Mouse (Mus musculus) MEL (cell line): Measurements from ENCODE around the gene Bbs12. TPM values are rescaled to one million over a fixed set of nuclear protein-coding genes. Genes with fewer than 3 reads are reported as not detected.
A peak's percentile ranks its signal among the peaks of the same experiment; 100 is the strongest.

Experiments
- DNase-seq: peaks from one replicate; pipeline ENCODE4 v3.0.0; 2011; ENCODE audit warnings: low read depth, low spot score
- H3K27ac ChIP-seq: 2 replicates; pipeline ENCODE4 v1.5.1; 2012; ENCODE audit warnings: low read depth, mild to moderate bottlenecking, control low read depth, low read length, moderate library complexity; ENCODE audit not compliant: control insufficient read depth
- H3K27me3 ChIP-seq, 2 experiments: fragments of 150-350 bp in 1 of 2; sonication (generic) in 1 of 2; 2 replicates each; pipeline ENCODE4 v1.6.1; 2012; ENCODE audit warnings: low read length in 2 of 2, mild to moderate bottlenecking in 2 of 2, improper control_type of control experiment in 1 of 2, moderate library complexity in 1 of 2; ENCODE audit not compliant: insufficient read depth in 2 of 2, control insufficient read depth in 1 of 2
- H3K36me3 ChIP-seq, 2 experiments: 2 replicates each; pipeline ENCODE4 v1.6.1; 2012 to 2014; ENCODE audit warnings: low read length in 2 of 2, improper control_type of control experiment in 1 of 2, inconsistent platforms in 1 of 2, mild to moderate bottlenecking in 1 of 2; ENCODE audit not compliant: insufficient read depth in 2 of 2, control insufficient read depth in 1 of 2
- H3K4me1 ChIP-seq, 2 experiments: fragments of 150-350 bp in 1 of 2; sonication (generic) in 1 of 2; 2 replicates each; pipeline ENCODE4 v1.6.1; 2012; ENCODE audit warnings: low read length in 2 of 2, improper control_type of control experiment in 1 of 2, mild to moderate bottlenecking in 1 of 2; ENCODE audit not compliant: insufficient read depth in 2 of 2, control insufficient read depth in 1 of 2
- H3K4me3 ChIP-seq, 2 experiments: fragments of 150-350 bp in 1 of 2; sonication (generic) in 1 of 2; 2 replicates each; pipeline ENCODE4 v1.5.1; 2012; ENCODE audit warnings: low read depth in 2 of 2, low read length in 2 of 2, mild to moderate bottlenecking in 2 of 2, moderate library complexity in 2 of 2, control low read depth in 1 of 2, improper control_type of control experiment in 1 of 2; ENCODE audit not compliant: control insufficient read depth in 1 of 2, insufficient read depth in 1 of 2
- H3K79me2 ChIP-seq: 2 replicates; pipeline ENCODE4 v1.6.1; 2012; ENCODE audit warnings: mild to moderate bottlenecking, low read length, moderate library complexity; ENCODE audit not compliant: control insufficient read depth, poor library complexity, insufficient read depth
- H3K9ac ChIP-seq: 2 replicates; pipeline ENCODE4 v1.6.1; 2012; ENCODE audit warnings: low read depth, mild to moderate bottlenecking, control low read depth, low read length, moderate library complexity; ENCODE audit not compliant: control insufficient read depth, poor library complexity, severe bottlenecking
- H3K9me3 ChIP-seq: fragments of 150-350 bp; sonication (generic); replicated peaks from 2 replicates; pipeline ENCODE4 v1.6.1; 2012; ENCODE audit warnings: mild to moderate bottlenecking, low read length, improper control_type of control experiment, moderate library complexity; ENCODE audit not compliant: insufficient read depth
- CTCF ChIP-seq, 3 experiments: IDR thresholded peaks in 2 of 3; conservative IDR thresholded peaks in 1 of 3; 2 replicates each; pipeline ENCODE4 v1.5.1; 2011 to 2012; ENCODE audit warnings: low read length in 3 of 3, low read depth in 2 of 3, mild to moderate bottlenecking in 2 of 3, improper control_type of control experiment in 1 of 3, inconsistent platforms in 1 of 3, mixed read lengths in 1 of 3, moderate library complexity in 1 of 3; ENCODE audit not compliant: control insufficient read depth in 1 of 3, insufficient read depth in 1 of 3, poor library complexity in 1 of 3, severe bottlenecking in 1 of 3
- ETS1 ChIP-seq: IDR thresholded peaks from 2 replicates; pipeline ENCODE4 v1.6.1; 2012; ENCODE audit warnings: low read depth, mild to moderate bottlenecking, inconsistent platforms, low read length, improper control_type of control experiment, moderate library complexity
- GABPA ChIP-seq: IDR thresholded peaks from 2 replicates; pipeline ENCODE4 v1.6.1; 2012; ENCODE audit warnings: low read depth, mild to moderate bottlenecking, inconsistent platforms, low read length, improper control_type of control experiment, moderate library complexity
- GATA1 ChIP-seq: IDR thresholded peaks from 2 replicates; pipeline ENCODE4 v1.6.1; 2011; ENCODE audit warnings: low read depth, low read length, improper control_type of control experiment
- JUND ChIP-seq: IDR thresholded peaks from 2 replicates; pipeline ENCODE4 v1.6.1; 2011; ENCODE audit warnings: low read depth, mild to moderate bottlenecking, improper control_type of control experiment, low read length
- KAT2A ChIP-seq: conservative IDR thresholded peaks from 2 replicates; pipeline ENCODE4 v1.6.1; 2012; ENCODE audit warnings: low read depth, low read length, improper control_type of control experiment, inconsistent platforms
- MEF2A ChIP-seq: IDR thresholded peaks from 2 replicates; pipeline ENCODE4 v1.6.1; 2014; ENCODE audit warnings: low read depth, mild to moderate bottlenecking, inconsistent platforms, low read length, improper control_type of control experiment; ENCODE audit not compliant: poor library complexity, insufficient replicate concordance, severe bottlenecking; ENCODE audit errors: extremely low read depth
- NRF1 ChIP-seq: IDR thresholded peaks from 2 replicates; pipeline ENCODE4 v1.6.1; 2014; ENCODE audit warnings: low read depth, mild to moderate bottlenecking, inconsistent platforms, low read length, improper control_type of control experiment, moderate library complexity; ENCODE audit not compliant: poor library complexity, insufficient read depth, severe bottlenecking
- POLR2A ChIP-seq, 2 experiments: IDR thresholded peaks; 2 replicates each; pipeline ENCODE4 v1.6.1; 2011 to 2012; ENCODE audit warnings: low read length in 2 of 2, mild to moderate bottlenecking in 2 of 2, control low read depth in 1 of 2, improper control_type of control experiment in 1 of 2, low read depth in 1 of 2, moderate library complexity in 1 of 2; ENCODE audit not compliant: control insufficient read depth in 1 of 2, insufficient read depth in 1 of 2, poor library complexity in 1 of 2
- POLR2AphosphoS2 ChIP-seq: IDR thresholded peaks from 2 replicates; pipeline ENCODE4 v1.6.1; 2011; ENCODE audit warnings: low read length, improper control_type of control experiment
- POLR2AphosphoS5 ChIP-seq: IDR thresholded peaks from 2 replicates; pipeline ENCODE4 v1.6.1; 2012; ENCODE audit warnings: low read depth, borderline replicate concordance, mild to moderate bottlenecking, inconsistent platforms, low read length, moderate library complexity, mixed read lengths
- RAD21 ChIP-seq: IDR thresholded peaks from 2 replicates; pipeline ENCODE4 v1.6.1; 2011; ENCODE audit warnings: mild to moderate bottlenecking, low read depth, low read length, improper control_type of control experiment
- SIN3A ChIP-seq: IDR thresholded peaks from 2 replicates; pipeline ENCODE4 v1.6.1; 2012; ENCODE audit warnings: low read length, improper control_type of control experiment, inconsistent platforms
- SMC3 ChIP-seq: IDR thresholded peaks from 2 replicates; pipeline ENCODE4 v1.6.1; 2011; ENCODE audit warnings: low read depth, low read length, improper control_type of control experiment
- TAL1 ChIP-seq: IDR thresholded peaks from 2 replicates; pipeline ENCODE4 v1.6.1; 2012; ENCODE audit warnings: mild to moderate bottlenecking, inconsistent platforms, low read length, moderate library complexity, mixed read lengths
- TBP ChIP-seq: IDR thresholded peaks from 2 replicates; pipeline ENCODE4 v1.8.0; 2011; ENCODE audit warnings: low read depth, low read length, improper control_type of control experiment
- TCF12 ChIP-seq: IDR thresholded peaks from 2 replicates; pipeline ENCODE4 v1.6.1; 2014; ENCODE audit warnings: low read depth, mild to moderate bottlenecking, inconsistent platforms, low read length, improper control_type of control experiment, moderate library complexity
- USF1 ChIP-seq: IDR thresholded peaks from 2 replicates; pipeline ENCODE4 v1.6.1; 2014; ENCODE audit warnings: low read depth, mild to moderate bottlenecking, inconsistent platforms, low read length, improper control_type of control experiment, moderate library complexity
- ZC3H11A ChIP-seq: IDR thresholded peaks from 2 replicates; pipeline ENCODE4 v1.6.1; 2012; ENCODE audit warnings: low read depth, mild to moderate bottlenecking, inconsistent platforms, low read length, improper control_type of control experiment
- ZMIZ1 ChIP-seq: IDR thresholded peaks from 2 replicates; pipeline ENCODE4 v1.6.1; 2012; ENCODE audit warnings: low read depth, mild to moderate bottlenecking, inconsistent platforms, low read length, improper control_type of control experiment, moderate library complexity
- polyA plus RNA-seq, 2 experiments: library from polyadenylated mRNA; stranded (reverse) in 1 of 2; unstranded in 1 of 2; fragments of >175 nt in 1 of 2; fragments of >200 nt in 1 of 2; gene quantifications; 2 replicates each; pipeline versions ENCODE4 v1.2.1 to v1.2.4; 2012; ENCODE audit warnings: low replicate concordance in 2 of 2, low read depth in 1 of 2; ENCODE audit not compliant: insufficient read length in 2 of 2, insufficient read depth in 1 of 2, missing spikeins in 1 of 2
- total RNA-seq: library from RNA; depleted of rRNA; stranded (reverse); fragments of 300-350 nt; gene quantifications from 2 replicates; pipeline ENCODE4 v1.2.3, GENCODE M21; 2012

Gene Bbs12
- total and polyA plus RNA-seq, 3 experiments = 5.7 to 7.1 TPM; not detected in 1

DNA sequence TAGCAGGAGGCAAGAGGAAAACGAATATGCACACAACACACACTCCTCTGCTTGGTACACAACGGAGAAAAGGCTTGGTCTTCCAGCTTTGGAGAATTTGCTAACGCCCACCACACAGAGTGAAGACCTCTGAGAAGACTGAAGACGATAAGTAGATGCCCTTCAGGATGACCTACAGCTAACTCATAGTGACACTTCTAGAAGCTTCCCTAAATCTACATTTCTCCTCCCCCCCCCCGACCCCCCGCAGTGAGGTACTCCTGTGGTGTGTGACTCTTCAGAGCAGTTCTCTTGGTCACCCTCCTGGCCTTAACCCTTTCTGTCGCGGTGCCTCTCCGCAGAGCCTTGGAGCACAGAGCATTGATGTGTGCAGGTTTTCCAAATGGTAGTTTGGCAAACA, 35.3 kb downstream of the Bbs12 start:
- peaks cover 3 to 15% of the 10 kb centered on the region in 2 experiments for H3K4me1 ChIP-seq

DNA sequence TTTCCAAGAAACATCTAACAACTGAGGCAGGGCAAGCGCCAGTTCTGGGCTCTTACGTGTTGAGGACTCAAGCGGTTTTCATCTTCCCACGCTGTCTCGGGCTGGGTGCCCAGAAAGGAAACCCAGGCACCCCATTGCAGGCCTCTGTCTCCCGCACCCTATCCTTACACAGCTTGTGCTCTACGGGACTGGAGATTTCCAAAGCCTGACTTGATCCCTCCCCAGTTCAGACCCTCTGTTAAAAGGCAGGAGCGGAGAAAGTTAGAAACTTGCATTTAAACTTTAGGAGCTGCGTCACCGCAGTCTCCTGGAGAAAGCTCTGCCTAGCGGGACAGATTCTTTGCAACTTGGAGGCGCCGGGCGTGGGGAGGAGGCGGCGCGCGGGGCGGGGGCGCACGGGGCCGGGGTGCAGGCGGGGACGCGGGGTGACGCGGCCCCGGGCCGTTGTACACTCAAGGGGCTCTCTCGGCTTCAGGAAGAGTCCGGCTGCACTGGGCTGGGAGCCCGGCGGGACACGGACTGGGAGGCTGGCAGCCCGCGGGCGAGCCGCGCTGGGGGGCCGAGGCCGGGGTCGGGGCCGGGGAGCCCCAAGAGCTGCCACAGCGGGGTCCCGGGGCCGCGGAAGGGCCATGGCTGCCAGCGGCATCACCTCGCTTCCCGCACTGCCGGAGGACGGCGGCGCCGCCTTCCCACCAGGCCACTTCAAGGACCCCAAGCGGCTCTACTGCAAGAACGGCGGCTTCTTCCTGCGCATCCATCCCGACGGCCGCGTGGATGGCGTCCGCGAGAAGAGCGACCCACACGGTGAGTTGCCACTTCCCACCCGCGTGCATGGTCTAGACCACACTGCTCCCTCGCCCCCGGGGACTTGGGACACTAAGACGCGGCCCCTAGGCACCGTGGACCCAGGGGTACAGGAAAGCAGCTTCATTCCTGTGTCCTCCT, 36.1 kb downstream of the Bbs12 start, which contains the start of gene Fgf2:
Gene Fgf2 (plus strand): TSS at position 126 of the 945 bp plus-strand sequence.
- H3K9me3 ChIP-seq = no peaks in the 10 kb centered on the region
- TF ChIP-seq POLR2A (IDR thresholded peaks at IDR 0.05; ENCODE audit: control insufficient read depth in 1 of 2, insufficient read depth in 1 of 2, low read depth in 1 of 2, low read length in 2 of 2, poor library complexity in 1 of 2) (no peak), MEF2A (no peak), GATA1 (no peak), ETS1 (no peak), NRF1 (no peak), ZC3H11A (no peak), KAT2A (no peak)
- TF ChIP-seq, all 39 proteins: peak for 0
- Histone ChIP-seq H3K27ac (no peak within 1 kb of the TSS), H3K4me3 (peak within 1 kb of the TSS; percentile 11 to 31; a peak in 3 of 4 replicates), H3K27me3 (peaks cover 3 to 4% of the 10 kb centered on the region in 2 experiments; a peak in 3 of 4 replicates), H3K4me1 (peaks cover 3 to 15% of the 10 kb centered on the region in 2 experiments), H3K36me3 (peaks cover 0 to 2% of the 10 kb centered on the region in 2 experiments; a peak in 1 of 4 replicates), H3K79me2 (no peaks in the 10 kb centered on the region), H3K9ac (peak within 1 kb of the TSS; percentile 29; the same call in 1 of the 2 replicates)
- DNase-seq = no peak

More for the DNA sequence above, 35.3 kb downstream of the Bbs12 start:
- Histone ChIP-seq H3K9ac (no peak overlapping the region), H3K27ac (no peak overlapping the region), H3K79me2 (no peaks in the 10 kb centered on the region), H3K27me3 (peaks cover 3 to 4% of the 10 kb centered on the region in 2 experiments; a peak in 3 of 4 replicates), H3K9me3 (no peaks in the 10 kb centered on the region), H3K36me3 (peaks cover 0 to 2% of the 10 kb centered on the region in 2 experiments; a peak in 1 of 4 replicates), H3K4me3 (no peak overlapping the region)
- DNase-seq = no peak
- TF ChIP-seq TCF12 (no peak), ZMIZ1 (no peak), POLR2AphosphoS2 (no peak), SMC3 (no peak), TAL1 (no peak), USF1 (no peak), SIN3A (no peak), RAD21 (no peak), ETS1 (no peak), CTCF (IDR thresholded peaks at IDR 0.05 in 2 of 3, conservative IDR thresholded peaks at IDR 0.05 in 1 of 3; ENCODE audit: control insufficient read depth in 1 of 3, insufficient read depth in 1 of 3, low read depth in 2 of 3, low read length in 3 of 3, poor library complexity in 1 of 3, severe bottlenecking in 1 of 3) (no peak), GABPA (no peak), TBP (no peak), MEF2A (no peak), POLR2AphosphoS5 (no peak), JUND (no peak), GATA1 (no peak)
